Mouse (Mus musculus): ENCODE measurements around the gene Bcar3. TPM values are rescaled to one million over a fixed set of nuclear protein-coding genes. Genes with fewer than 3 reads are reported as not detected.

Gene Bcar3
- polyA plus RNA-seq, 1 experiment from 2014 or later, result 33.8 TPM

DNA sequence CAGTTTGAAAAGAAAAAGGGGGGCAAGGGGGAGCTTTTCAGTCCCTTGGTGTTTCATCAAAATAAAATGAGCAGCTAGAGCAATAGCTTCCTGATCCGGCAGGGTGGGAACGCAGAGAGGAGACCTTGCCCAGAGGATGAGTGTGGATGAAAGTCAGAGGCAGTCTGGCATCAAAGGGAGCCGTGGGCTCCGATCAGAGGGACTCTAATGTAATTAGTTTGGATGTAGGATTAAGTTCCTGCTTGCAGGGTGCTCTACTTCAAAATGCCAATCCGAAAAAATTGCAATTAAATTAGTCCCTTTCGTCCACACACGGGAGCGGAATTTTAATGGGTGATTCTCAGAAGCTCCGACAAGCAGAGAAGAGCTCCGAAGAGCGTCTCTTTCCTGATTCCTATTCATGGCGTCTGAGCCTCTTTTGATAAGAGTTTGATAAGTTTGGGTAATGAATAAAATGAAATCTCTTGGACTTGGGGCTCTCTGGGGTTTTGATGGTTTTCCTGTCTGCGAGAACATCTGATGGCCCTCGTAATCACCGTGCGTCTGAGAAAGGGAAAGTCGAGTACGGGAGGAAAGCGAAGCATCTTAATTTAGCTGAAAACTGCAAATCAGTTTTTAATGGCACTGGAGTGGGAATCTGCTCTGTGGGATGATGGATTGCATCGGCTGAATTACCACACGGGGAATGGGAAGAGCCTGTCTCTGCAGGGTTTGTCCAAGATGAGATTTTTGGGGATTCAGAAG lies 199.1 kb downstream of the Bcar3 start:
- Histone ChIP-seq H3K4me1 (replicated peaks; ENCODE audit: control insufficient read depth, insufficient read depth, low read length) (0 out of 2 replicates have a peak, but pooled peaks cover 5% of the 10 kb centered on the region), H3K9me3 (ENCODE audit: control insufficient read depth) (no peaks in the 10 kb centered on the region), H3K9ac (ENCODE audit: low read depth, low read length) (no peak overlapping the region), H3K27ac (ENCODE audit: low read depth, low read length) (no peak overlapping the region), H3K36me3 (ENCODE audit: control insufficient read depth, insufficient read depth) (no peaks in the 10 kb centered on the region), H3K27me3 (replicated peaks; ENCODE audit: control insufficient read depth, insufficient read depth, low read length) (no peaks in the 10 kb centered on the region), H3K4me2 (replicated peaks; ENCODE audit: low read depth) (no peak overlapping the region), H3K4me3 (ENCODE audit: low read depth, low read length) (no peak overlapping the region)
- ATAC-seq, result no peak
- no peak for TF ChIP-seq CTCF (IDR thresholded peaks at IDR 0.05; ENCODE audit: low read depth)
- 72% methylated on average over 21 of the region's 21 CpGs for WGBS

DNA sequence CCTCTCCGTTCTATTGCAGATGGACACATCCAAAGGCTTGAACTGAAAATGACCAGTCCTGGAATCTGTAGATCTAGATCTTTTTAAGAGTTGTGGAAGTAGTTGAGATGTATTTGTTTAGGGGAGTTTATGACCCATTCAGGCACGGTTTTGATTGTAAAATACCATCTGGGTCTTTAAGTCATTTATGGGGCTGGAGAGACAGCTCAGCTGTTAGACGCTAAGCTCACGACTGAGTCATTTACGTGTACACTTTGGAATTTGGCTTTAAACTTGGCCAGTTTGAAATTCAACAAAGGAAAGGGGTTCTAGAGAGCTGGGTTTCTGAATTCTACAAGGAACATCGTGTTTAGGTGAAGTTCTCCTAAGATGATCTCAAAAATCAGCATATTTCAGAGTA lies 200.8 kb downstream of the Bcar3 start:
- WGBS, result 37% methylated on average over 6 of the region's 6 CpGs
- Histone ChIP-seq H3K9me3 (ENCODE audit: control insufficient read depth) (no peaks in the 10 kb centered on the region), H3K4me2 (replicated peaks; ENCODE audit: low read depth) (no peak overlapping the region), H3K4me1 (replicated peaks; ENCODE audit: control insufficient read depth, insufficient read depth, low read length) (0 out of 2 replicates have a peak, but pooled peaks cover 5% of the 10 kb centered on the region), H3K9ac (ENCODE audit: low read depth, low read length) (no peak overlapping the region), H3K27me3 (replicated peaks; ENCODE audit: control insufficient read depth, insufficient read depth, low read length) (no peaks in the 10 kb centered on the region), H3K36me3 (ENCODE audit: control insufficient read depth, insufficient read depth) (no peaks in the 10 kb centered on the region), H3K27ac (ENCODE audit: low read depth, low read length) (no peak overlapping the region), H3K4me3 (ENCODE audit: low read depth, low read length) (no peak overlapping the region)
- no peak for TF ChIP-seq CTCF (IDR thresholded peaks at IDR 0.05; ENCODE audit: low read depth)
- ATAC-seq, result no peak

DNA sequence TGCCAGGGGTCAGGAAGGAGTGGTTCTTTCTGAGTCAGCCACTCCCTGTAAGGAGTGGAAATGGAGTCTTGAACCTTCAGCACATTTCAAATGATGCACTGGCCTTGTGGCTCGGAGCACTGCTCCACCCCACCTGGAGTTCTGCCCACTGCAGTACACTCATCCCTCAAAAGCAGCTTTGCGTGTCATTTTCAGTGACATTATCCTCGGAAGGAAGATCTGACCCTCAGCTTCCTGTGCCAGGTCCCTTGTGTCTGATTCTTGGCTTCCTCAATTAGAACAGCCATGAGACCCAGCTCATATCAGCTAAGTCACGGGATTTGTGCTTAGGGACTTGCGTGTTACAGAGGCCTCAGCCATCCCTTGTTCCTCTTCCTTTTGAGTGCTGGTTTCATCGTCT lies 203.9 kb downstream of the Bcar3 start:
- H3K9me3 ChIP-seq (ENCODE audit: control insufficient read depth), result no peaks in the 10 kb centered on the region
- H3K9ac ChIP-seq (ENCODE audit: low read depth, low read length), result no peak overlapping the region
- WGBS, result 71% methylated on average over 6 of the region's 6 CpGs
- no peak for TF ChIP-seq CTCF (IDR thresholded peaks at IDR 0.05; ENCODE audit: low read depth)
- no peak overlapping the region for H3K4me3 ChIP-seq (ENCODE audit: low read depth, low read length)
- 0 out of 2 replicates have a peak, but pooled peaks cover 5% of the 10 kb centered on the region for H3K4me1 ChIP-seq (replicated peaks; ENCODE audit: control insufficient read depth, insufficient read depth, low read length)
- H3K27me3 ChIP-seq (replicated peaks; ENCODE audit: control insufficient read depth, insufficient read depth, low read length), result no peaks in the 10 kb centered on the region
- ATAC-seq, result no peak
- no peak overlapping the region for H3K27ac ChIP-seq (ENCODE audit: low read depth, low read length)
- no peak overlapping the region for H3K4me2 ChIP-seq (replicated peaks; ENCODE audit: low read depth)
- H3K36me3 ChIP-seq (ENCODE audit: control insufficient read depth, insufficient read depth), result no peaks in the 10 kb centered on the region

DNA sequence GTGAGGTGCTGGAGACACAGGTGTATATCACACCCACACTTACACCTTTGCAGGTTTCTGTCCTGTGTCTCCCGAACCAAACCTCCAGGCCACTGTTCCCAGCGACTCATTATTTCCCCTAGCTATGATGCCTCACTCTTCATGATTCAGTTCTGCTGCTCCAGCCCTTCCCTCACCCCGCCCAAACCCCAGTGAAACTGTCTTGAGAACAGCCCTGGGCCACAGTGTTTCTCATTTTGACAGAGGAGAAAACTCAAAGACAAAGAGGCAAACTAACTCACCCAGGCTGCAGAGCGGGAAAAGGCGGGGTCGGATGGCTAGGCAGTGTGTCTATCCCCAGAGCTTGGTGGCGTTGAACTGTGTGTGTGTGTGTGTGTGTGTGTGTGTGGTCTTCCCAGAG lies 204.6 kb downstream of the Bcar3 start:
- TF ChIP-seq CTCF (IDR thresholded peaks at IDR 0.05; ENCODE audit: low read depth), result no peak
- no peak overlapping the region for H3K4me2 ChIP-seq (replicated peaks; ENCODE audit: low read depth)
- 0 out of 2 replicates have a peak, but pooled peaks cover 5% of the 10 kb centered on the region for H3K4me1 ChIP-seq (replicated peaks; ENCODE audit: control insufficient read depth, insufficient read depth, low read length)
- no peaks in the 10 kb centered on the region for H3K36me3 ChIP-seq (ENCODE audit: control insufficient read depth, insufficient read depth)
- H3K9me3 ChIP-seq (ENCODE audit: control insufficient read depth), result no peaks in the 10 kb centered on the region
- no peak for ATAC-seq
- H3K27me3 ChIP-seq (replicated peaks; ENCODE audit: control insufficient read depth, insufficient read depth, low read length), result no peaks in the 10 kb centered on the region
- no peak overlapping the region for H3K4me3 ChIP-seq (ENCODE audit: low read depth, low read length)
- WGBS, result 84% methylated on average over 7 of the region's 7 CpGs
- no peak overlapping the region for H3K9ac ChIP-seq (ENCODE audit: low read depth, low read length)
- H3K27ac ChIP-seq (ENCODE audit: low read depth, low read length), result no peak overlapping the region

DNA sequence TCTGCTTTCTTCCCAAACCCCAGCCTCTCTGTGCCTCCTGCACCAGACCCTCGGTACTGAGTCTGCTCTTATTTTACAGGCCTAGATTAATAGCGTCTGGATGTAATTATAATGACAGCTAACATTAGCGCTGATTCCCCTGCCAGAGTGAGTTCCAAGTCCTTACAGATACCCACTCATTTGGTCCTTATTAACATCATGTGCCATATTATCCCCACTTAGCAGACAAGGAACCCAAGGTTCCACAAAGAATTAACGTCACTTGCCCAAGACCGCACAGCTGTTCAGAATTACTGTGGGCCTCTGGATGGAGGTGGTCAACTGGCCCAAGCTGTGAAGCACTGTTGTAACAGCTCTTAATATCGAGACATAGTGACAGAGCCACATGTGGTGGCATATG lies 205.7 kb downstream of the Bcar3 start:
- Histone ChIP-seq H3K4me2 (replicated peaks; ENCODE audit: low read depth) (no peak overlapping the region), H3K36me3 (ENCODE audit: control insufficient read depth, insufficient read depth) (no peaks in the 10 kb centered on the region), H3K27me3 (replicated peaks; ENCODE audit: control insufficient read depth, insufficient read depth, low read length) (no peaks in the 10 kb centered on the region), H3K4me3 (ENCODE audit: low read depth, low read length) (no peak overlapping the region), H3K4me1 (replicated peaks; ENCODE audit: control insufficient read depth, insufficient read depth, low read length) (0 out of 2 replicates have a peak, but pooled peaks cover 2% of the 10 kb centered on the region), H3K9me3 (ENCODE audit: control insufficient read depth) (no peaks in the 10 kb centered on the region), H3K9ac (ENCODE audit: low read depth, low read length) (no peak overlapping the region), H3K27ac (ENCODE audit: low read depth, low read length) (no peak overlapping the region)
- ATAC-seq, result no peak
- 83% methylated on average over 6 of the region's 6 CpGs for WGBS
- no peak for TF ChIP-seq CTCF (IDR thresholded peaks at IDR 0.05; ENCODE audit: low read depth)

DNA sequence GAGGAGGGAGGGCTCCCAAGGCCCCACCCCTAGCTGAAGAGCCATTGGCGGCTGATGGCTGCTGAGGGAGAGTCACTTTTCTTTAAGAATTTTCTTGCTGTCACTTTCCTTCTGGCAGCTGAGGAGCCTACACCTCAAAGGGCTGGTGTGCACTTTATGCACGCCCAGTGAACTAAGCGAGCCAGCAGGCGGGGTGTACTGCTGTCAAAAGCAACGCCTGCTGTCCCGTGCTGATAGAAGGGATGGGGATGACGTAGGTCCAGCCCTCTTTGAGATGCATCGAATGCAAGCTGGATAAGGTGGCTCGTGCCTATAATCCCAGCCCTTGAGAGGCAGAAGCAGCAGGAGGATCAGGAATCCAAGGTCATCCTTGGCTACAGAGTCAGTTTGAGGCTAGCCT lies 207.0 kb downstream of the Bcar3 start:
- no peaks in the 10 kb centered on the region for H3K9me3 ChIP-seq (ENCODE audit: control insufficient read depth)
- H3K27me3 ChIP-seq (replicated peaks; ENCODE audit: control insufficient read depth, insufficient read depth, low read length), result no peaks in the 10 kb centered on the region
- TF ChIP-seq CTCF (IDR thresholded peaks at IDR 0.05; ENCODE audit: low read depth), result no peak
- H3K27ac ChIP-seq (ENCODE audit: low read depth, low read length), result no peak overlapping the region
- no peaks in the 10 kb centered on the region for H3K36me3 ChIP-seq (ENCODE audit: control insufficient read depth, insufficient read depth)
- H3K4me3 ChIP-seq (ENCODE audit: low read depth, low read length), result no peak overlapping the region
- 0 out of 2 replicates have a peak, but pooled peaks cover 2% of the 10 kb centered on the region for H3K4me1 ChIP-seq (replicated peaks; ENCODE audit: control insufficient read depth, insufficient read depth, low read length)
- ATAC-seq, result no peak
- H3K9ac ChIP-seq (ENCODE audit: low read depth, low read length), result no peak overlapping the region
- H3K4me2 ChIP-seq (replicated peaks; ENCODE audit: low read depth), result no peak overlapping the region
- WGBS, result 87% methylated on average over 9 of the region's 9 CpGs

Measured in intestine, postnatal 0 days (tissue).